Mouse (Mus musculus) lung, adult 2 months (tissue): ENCODE results near the gene Zkscan6.

Experiments
- CTCF ChIP-seq: fragments of 200-500 bp; IDR thresholded peaks from 2 replicates; pipeline ENCODE4 v1.5.1; 2011; ENCODE audit warnings: mild to moderate bottlenecking, low read length, control low read depth; ENCODE audit not compliant: insufficient read depth
- POLR2A ChIP-seq: fragments of 200-500 bp; IDR thresholded peaks from 2 replicates; pipeline ENCODE4 v1.6.1; 2011; ENCODE audit warnings: low read depth, mild to moderate bottlenecking, control low read depth, low read length, borderline replicate concordance; ENCODE audit errors: extremely low read depth

DNA sequence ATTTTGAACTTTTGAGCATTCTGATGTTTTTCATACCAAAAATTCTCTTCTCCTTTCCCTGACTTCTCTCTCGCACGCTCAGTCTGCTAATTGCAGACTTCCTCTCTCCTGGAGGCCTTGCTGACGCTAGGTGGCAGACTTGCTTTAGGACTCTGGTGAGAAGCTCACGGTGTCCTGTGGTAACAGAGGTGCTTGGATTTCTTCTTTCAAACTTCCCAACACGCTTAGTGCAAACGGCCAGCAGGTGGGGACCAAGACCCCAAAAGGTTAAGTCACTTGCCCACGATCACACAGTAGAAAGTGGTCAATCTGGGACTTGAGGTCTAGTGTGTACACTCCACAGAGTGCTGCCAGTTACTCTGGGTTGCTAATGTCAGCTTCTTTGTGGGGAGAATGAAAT, 13.9 kb downstream of the Zkscan6 start:
- peak; percentile 91 for TF ChIP-seq CTCF
- no peak for TF ChIP-seq POLR2A
